Mouse (Mus musculus) testis, adult 2 months (tissue): ENCODE data around the gene Otud6a. TPM values are rescaled to one million over a fixed set of nuclear protein-coding genes. Genes with fewer than 3 reads are reported as not detected.
A peak's percentile ranks its signal among the peaks of the same experiment; 100 is the strongest.
"Not testable (repeated sequence)": the region's sequence is repeated elsewhere in the genome, so short reads cannot be mapped to it uniquely, and the experiment has no call there.

Experiments used
- H3K27ac ChIP-seq: fragments of 200-500 bp; 2 replicates; pipeline ENCODE4 v1.5.1; 2012; ENCODE audit warnings: low read depth, low read length; ENCODE audit not compliant: control insufficient read depth, insufficient read depth
- H3K27me3 ChIP-seq: fragments of 200-500 bp; 2 replicates; pipeline ENCODE4 v1.6.1; 2012; ENCODE audit warnings: mild to moderate bottlenecking, low read length, moderate library complexity; ENCODE audit not compliant: control insufficient read depth, insufficient read depth
- H3K36me3 ChIP-seq: fragments of 200-500 bp; 2 replicates; pipeline ENCODE4 v1.6.1; 2012; ENCODE audit warnings: mild to moderate bottlenecking, low read length; ENCODE audit not compliant: control insufficient read depth, insufficient read depth
- H3K4me1 ChIP-seq: fragments of 200-500 bp; 2 replicates; pipeline ENCODE4 v1.6.1; 2012; ENCODE audit warnings: low read length; ENCODE audit not compliant: control insufficient read depth, insufficient read depth
- H3K4me3 ChIP-seq: fragments of 200-500 bp; 2 replicates; pipeline ENCODE4 v1.5.1; 2012; ENCODE audit warnings: low read depth, mild to moderate bottlenecking, low read length, moderate library complexity, mixed read lengths; ENCODE audit not compliant: control insufficient read depth
- CTCF ChIP-seq: fragments of 200-500 bp; IDR thresholded peaks from 2 replicates; pipeline ENCODE4 v1.5.1; 2012; ENCODE audit warnings: low read depth, mild to moderate bottlenecking, inconsistent platforms, low read length, moderate library complexity; ENCODE audit not compliant: control insufficient read depth, insufficient read depth, insufficient replicate concordance
- POLR2A ChIP-seq: fragments of 200-500 bp; IDR thresholded peaks from 2 replicates; pipeline ENCODE4 v1.6.1; 2012; ENCODE audit warnings: low read depth, mild to moderate bottlenecking, inconsistent platforms, low read length, moderate library complexity; ENCODE audit not compliant: control insufficient read depth
- polyA plus RNA-seq: library from polyadenylated mRNA; depleted of rRNA; stranded (reverse); fragments of >200 nt; gene quantifications from 2 replicates; pipeline ENCODE4 v1.2.3, GENCODE M21; 2012; rRNA removed

Otud6a gene
- polyA plus RNA-seq, 1 experiment, result 6.8 TPM

DNA sequence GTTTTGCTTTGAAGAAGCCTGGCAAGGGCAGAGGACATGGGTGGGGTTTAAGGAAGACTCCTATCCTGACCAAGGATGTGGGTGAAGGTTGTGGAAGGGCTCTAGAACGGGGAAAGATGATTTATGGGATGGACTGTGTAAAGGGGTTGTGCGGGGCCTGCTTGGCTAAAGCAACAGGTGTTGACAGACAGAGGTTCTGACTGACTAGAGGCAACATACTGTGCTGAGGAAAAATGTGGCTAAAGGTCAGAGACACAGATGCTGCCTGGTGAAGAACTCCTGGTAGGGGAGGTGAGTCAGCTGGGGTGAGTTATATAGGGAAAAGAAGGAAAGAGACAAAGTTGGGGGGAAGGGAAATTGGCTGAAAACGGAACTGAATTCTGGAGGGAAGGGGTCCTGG, 3.5 kb downstream of the Otud6a start:
- TF ChIP-seq POLR2A (no peak), CTCF (no peak)
- Histone ChIP-seq H3K27me3 (no peaks in the 10 kb centered on the region), H3K4me1 (no peaks in the 10 kb centered on the region), H3K36me3 (no peaks in the 10 kb centered on the region), H3K4me3 (peak overlapping the region; percentile 33; the same call in 1 of the 2 replicates), H3K27ac (no peak overlapping the region)

DNA sequence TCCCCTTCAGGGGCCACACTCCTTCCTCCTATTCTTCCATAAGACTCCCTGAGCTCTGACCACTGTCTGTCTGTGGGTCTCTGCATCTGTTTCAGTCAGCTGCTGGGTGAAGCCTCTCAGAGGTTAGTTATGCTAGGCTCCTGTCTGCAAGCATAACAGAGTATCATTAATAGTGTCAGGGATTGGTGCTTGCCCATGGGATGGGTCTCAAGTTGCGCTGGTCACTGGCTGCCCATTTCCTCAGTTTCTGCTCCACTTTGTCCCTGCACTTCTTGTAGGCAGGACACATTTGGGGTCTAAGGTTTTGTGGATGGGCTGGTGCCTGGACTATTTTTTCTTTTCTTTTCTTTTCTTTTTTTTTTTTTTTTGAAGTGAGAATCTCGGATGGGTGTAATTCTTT, 13.8 kb downstream of the Otud6a start, which contains the start of gene Awat2:
Gene Awat2 (minus strand): TSS at position 101 of the 400 bp plus-strand sequence.
- H3K4me1 ChIP-seq, H3K27me3 ChIP-seq, H3K4me3 ChIP-seq, H3K27ac ChIP-seq, H3K36me3 ChIP-seq: not testable (repeated sequence)

DNA sequence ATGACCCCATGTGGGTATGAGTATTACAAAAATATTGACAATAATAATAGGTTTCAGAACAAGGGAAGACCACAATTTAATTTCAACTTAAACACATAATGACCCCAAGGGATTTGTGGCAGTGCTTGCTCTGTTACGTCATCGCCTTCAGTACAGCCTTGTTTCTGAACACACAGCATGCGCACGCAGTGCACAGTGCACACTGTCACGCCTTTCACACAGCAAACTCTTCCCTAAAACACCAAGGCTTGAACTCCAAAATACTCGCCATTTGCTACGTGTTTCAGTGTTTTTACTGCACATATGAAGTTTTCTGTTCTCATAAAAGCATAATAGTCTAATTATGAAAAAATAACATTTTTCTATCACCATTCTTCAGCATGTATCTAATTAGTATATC, 14.7 kb downstream of the Otud6a start:
- H3K4me3 ChIP-seq, result no peak overlapping the region
- no peaks in the 10 kb centered on the region for H3K4me1 ChIP-seq
- H3K27me3 ChIP-seq, result no peaks in the 10 kb centered on the region
- no peak for TF ChIP-seq POLR2A
- no peak for TF ChIP-seq CTCF
- H3K27ac ChIP-seq, result no peak overlapping the region
- H3K36me3 ChIP-seq, result no peaks in the 10 kb centered on the region

DNA sequence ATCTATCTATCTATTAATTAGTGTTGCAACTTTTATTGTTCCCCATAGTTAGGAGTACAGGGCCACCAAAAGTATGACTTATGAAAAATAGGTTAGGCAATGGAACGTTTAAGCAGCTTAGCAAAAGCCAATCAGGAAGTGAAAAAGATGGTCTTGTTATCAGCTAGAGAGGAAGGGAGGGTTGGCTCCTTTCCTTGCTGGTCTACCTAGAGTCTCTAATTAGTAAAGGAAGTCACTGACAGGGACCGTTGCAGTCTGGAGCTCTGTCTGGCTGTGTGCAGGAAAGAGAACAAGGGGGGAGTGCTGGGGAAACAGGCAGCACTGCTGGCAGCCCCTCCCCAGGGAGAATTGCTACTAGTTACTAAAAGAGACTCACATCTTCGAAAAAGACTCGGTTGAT, 39.2 kb downstream of the Otud6a start:
- H3K27me3 ChIP-seq, result no peaks in the 10 kb centered on the region
- no peak overlapping the region for H3K27ac ChIP-seq
- no peak overlapping the region for H3K4me3 ChIP-seq
- H3K4me1 ChIP-seq, result no peaks in the 10 kb centered on the region
- TF ChIP-seq CTCF, result no peak
- no peak for TF ChIP-seq POLR2A
- no peaks in the 10 kb centered on the region for H3K36me3 ChIP-seq

DNA sequence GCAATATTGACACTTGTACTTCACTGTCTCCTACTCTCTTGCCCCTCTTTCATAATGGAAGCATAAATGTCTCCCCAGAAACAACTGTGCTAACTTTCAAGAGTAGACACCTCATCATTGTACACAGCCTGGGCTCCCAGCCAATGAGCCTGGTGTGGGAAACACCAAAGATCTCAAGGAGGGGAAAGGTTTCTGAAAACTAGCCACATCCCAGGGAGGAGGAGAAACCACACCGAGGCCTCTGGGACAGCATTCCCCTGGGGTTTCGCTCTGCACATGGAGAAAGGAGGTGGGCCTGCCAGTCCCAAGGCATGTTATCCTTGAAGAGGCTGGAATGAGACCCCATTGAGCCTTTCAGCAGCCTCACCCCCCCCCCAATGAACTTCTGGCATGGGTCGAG, 41.3 kb downstream of the Otud6a start:
- H3K4me3 ChIP-seq, result no peak overlapping the region
- TF ChIP-seq POLR2A, result no peak
- no peaks in the 10 kb centered on the region for H3K4me1 ChIP-seq
- H3K27ac ChIP-seq, result no peak overlapping the region
- no peaks in the 10 kb centered on the region for H3K36me3 ChIP-seq
- no peaks in the 10 kb centered on the region for H3K27me3 ChIP-seq

DNA sequence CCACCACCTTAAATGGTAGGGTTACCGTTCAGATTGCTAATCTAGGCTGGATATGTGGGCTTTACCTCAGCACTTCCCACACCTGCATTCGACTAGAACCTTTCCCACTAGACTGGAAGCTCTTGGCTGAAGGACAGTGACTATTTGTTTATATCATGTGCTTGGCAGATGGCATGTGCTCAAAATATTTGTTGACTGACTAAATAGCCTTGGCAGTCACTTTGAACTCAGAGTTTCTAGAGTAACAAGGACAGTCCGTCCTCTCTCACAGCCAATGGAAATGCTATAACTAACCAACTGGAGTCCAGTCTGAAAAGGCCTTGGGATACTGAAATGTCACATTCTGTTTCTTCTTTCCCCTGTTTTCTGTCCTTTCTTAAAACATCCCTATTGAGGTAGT, 42.7 kb downstream of the Otud6a start:
- TF ChIP-seq POLR2A (no peak), CTCF (no peak)
- Histone ChIP-seq H3K27ac (no peak overlapping the region), H3K27me3 (no peaks in the 10 kb centered on the region), H3K4me1 (no peaks in the 10 kb centered on the region), H3K36me3 (no peaks in the 10 kb centered on the region), H3K4me3 (no peak overlapping the region)

DNA sequence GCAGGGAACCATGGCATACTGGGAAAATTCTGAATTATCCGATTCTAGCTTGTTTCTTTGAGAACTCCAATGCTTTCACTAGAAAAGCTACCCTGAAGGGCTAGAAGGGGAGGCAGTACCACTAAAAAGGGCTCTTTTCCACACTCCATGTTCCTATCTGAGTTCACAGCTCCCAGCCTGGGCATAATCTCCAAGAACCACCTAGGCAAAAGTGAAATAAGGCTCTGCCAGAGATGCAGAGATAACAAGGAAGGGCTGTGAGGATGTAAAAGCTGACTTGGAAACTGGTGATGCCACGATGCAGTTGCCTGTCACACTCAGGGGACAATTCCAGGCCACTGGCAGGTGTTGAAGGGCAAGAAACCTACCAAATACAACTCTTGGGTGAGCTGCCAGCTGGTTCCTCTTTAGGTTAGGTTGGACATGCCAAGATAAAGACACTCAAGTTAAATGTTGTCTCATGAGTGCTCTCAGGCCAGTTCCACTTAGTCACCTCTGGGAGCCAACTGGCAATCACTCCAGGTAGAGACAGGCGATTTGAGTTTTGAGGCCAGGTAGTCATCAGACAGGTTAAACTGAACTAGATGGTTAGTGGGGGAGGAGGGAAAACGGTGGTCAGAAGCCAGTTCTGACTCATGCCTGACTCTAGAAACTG, 46.9 kb downstream of the Otud6a start:
- Histone ChIP-seq H3K36me3 (no peaks in the 10 kb centered on the region), H3K4me3 (no peak overlapping the region), H3K27me3 (no peaks in the 10 kb centered on the region), H3K27ac (no peak overlapping the region), H3K4me1 (no peaks in the 10 kb centered on the region)
- no peak for TF ChIP-seq POLR2A
- TF ChIP-seq CTCF, result no peak

Other genes with a start within 250 kb of the Otud6a start
- gene Awat2, start 13.7 kb downstream of the Otud6a start, polyA plus RNA-seq, result 2.1 and 2.4 TPM in 2 replicates
- 3.1 and 3.3 TPM in 2 replicates for gene Igbp1, start 65.3 kb downstream of the Otud6a start, polyA plus RNA-seq
- gene Dgat2l6, start 95.8 kb downstream of the Otud6a start, polyA plus RNA-seq, result not detected in 2 replicates
- 0.12 TPM in 1 of 2 replicates, not detected in the other for gene Awat1, start 143.2 kb downstream of the Otud6a start, polyA plus RNA-seq
- gene P2ry4, start 165.9 kb downstream of the Otud6a start, polyA plus RNA-seq, result not detected in 2 replicates
- gene Arr3, start 176.5 kb downstream of the Otud6a start, polyA plus RNA-seq, result not detected in 2 replicates
- 1.0 and 1.1 TPM in 2 replicates for gene Kif4, start 196.7 kb downstream of the Otud6a start, polyA plus RNA-seq
- gene Pdzd11, start 197.6 kb downstream of the Otud6a start, polyA plus RNA-seq, result 7.3 and 7.7 TPM in 2 replicates